Mouse (Mus musculus): Measurements from ENCODE around the gene Tomm34. TPM values are rescaled to one million over a fixed set of nuclear protein-coding genes. Genes with fewer than 3 reads are reported as not detected.

The Tomm34 gene
- polyA plus RNA-seq, 1 experiment from 2014 or later = 58.3 TPM

Other genes starting within 250 kb of the Tomm34 start
- gene Kcnk15, start 217.5 kb downstream of the Tomm34 start, polyA plus RNA-seq (2016; fragmentation: Nextera tagmentation; extraction: Ambion mirVana) = not detected in 2 replicates
- 1.2 and 1.6 TPM in 2 replicates for gene Rims4, start 152.5 kb downstream of the Tomm34 start, polyA plus RNA-seq (2016; fragmentation: Nextera tagmentation; extraction: Ambion mirVana)
- 294 and 318 TPM in 2 replicates for gene Ywhab, start 76.2 kb downstream of the Tomm34 start, polyA plus RNA-seq (2016; fragmentation: Nextera tagmentation; extraction: Ambion mirVana)
- gene Pabpc1l, start 45.7 kb downstream of the Tomm34 start, polyA plus RNA-seq (2016; fragmentation: Nextera tagmentation; extraction: Ambion mirVana) = 1.2 and 1.6 TPM in 2 replicates
- gene Stk4, start 847 bp downstream of the Tomm34 start, polyA plus RNA-seq (2016; fragmentation: Nextera tagmentation; extraction: Ambion mirVana) = 30.8 and 36.8 TPM in 2 replicates
- not detected in 2 replicates for gene Kcns1, start 99.9 kb upstream of the Tomm34 start, polyA plus RNA-seq (2016; fragmentation: Nextera tagmentation; extraction: Ambion mirVana)
- not detected in 2 replicates for gene Wfdc5, start 111.6 kb upstream of the Tomm34 start, polyA plus RNA-seq (2016; fragmentation: Nextera tagmentation; extraction: Ambion mirVana)
- gene Wfdc12, start 119.4 kb upstream of the Tomm34 start, polyA plus RNA-seq (2016; fragmentation: Nextera tagmentation; extraction: Ambion mirVana) = not detected in 2 replicates
- not detected in 2 replicates for gene Wfdc15a, start 129.0 kb upstream of the Tomm34 start, polyA plus RNA-seq (2016; fragmentation: Nextera tagmentation; extraction: Ambion mirVana)
- not detected in 2 replicates for gene Wfdc15b, start 150.5 kb upstream of the Tomm34 start, polyA plus RNA-seq (2016; fragmentation: Nextera tagmentation; extraction: Ambion mirVana)
- not detected in 2 replicates for gene Svs2, start 167.3 kb upstream of the Tomm34 start, polyA plus RNA-seq (2016; fragmentation: Nextera tagmentation; extraction: Ambion mirVana)
- not detected in 2 replicates for gene Svs3b, start 185.5 kb upstream of the Tomm34 start, polyA plus RNA-seq (2016; fragmentation: Nextera tagmentation; extraction: Ambion mirVana)
- not detected in 2 replicates for gene Svs4, start 207.3 kb upstream of the Tomm34 start, polyA plus RNA-seq (2016; fragmentation: Nextera tagmentation; extraction: Ambion mirVana)
- not detected in 2 replicates for gene Svs3a, start 218.1 kb upstream of the Tomm34 start, polyA plus RNA-seq (2016; fragmentation: Nextera tagmentation; extraction: Ambion mirVana)
- not detected in 2 replicates for gene Svs6, start 245.6 kb upstream of the Tomm34 start, polyA plus RNA-seq (2016; fragmentation: Nextera tagmentation; extraction: Ambion mirVana)